Mouse (Mus musculus) thymus, postnatal 0 days (tissue): ENCODE measurements at regions not wholly inside any gene's neighbourhood (a gene's known extent, or its start where the extent isn't known, plus 50 kb on each side); places are given as distances from the start of the nearest gene placed in this dataset.

Experiments
- DNase-seq: peaks from one replicate; pipeline ENCODE4 v3.0.0-alpha.2; 2015; ENCODE audit warnings: low spot score

GRCm38 (mm10) chr12:118415956-118416355 is 114.7 kb upstream of the Sp4 start:
- DNase-seq: no peak

GRCm38 (mm10) chr12:118411767-118412430 is 110.7 kb upstream of the Sp4 start:
- no peak for DNase-seq

- no peak for DNase-seq
These were observed 109.7 kb upstream of the Sp4 start for GRCm38 (mm10) chr12:118410917-118411316.

GRCm38 (mm10) chr12:118405135-118405534 is 103.9 kb upstream of the Sp4 start:
- no peak for DNase-seq

- DNase-seq: no peak
These were observed 102.9 kb upstream of the Sp4 start for GRCm38 (mm10) chr12:118404171-118404570.

- no peak for DNase-seq
These were observed 102.4 kb upstream of the Sp4 start for GRCm38 (mm10) chr12:118403519-118404087.

- DNase-seq: no peak
These were observed 100.1 kb upstream of the Sp4 start for GRCm38 (mm10) chr12:118401377-118401776.

- no peak for DNase-seq
These were observed 90.4 kb upstream of the Sp4 start for GRCm38 (mm10) chr12:118391654-118392053.

- no peak for DNase-seq
These were observed 79.8 kb upstream of the Sp4 start for GRCm38 (mm10) chr12:118381013-118381412.

- no peak for DNase-seq
These were observed 76.7 kb upstream of the Sp4 start for GRCm38 (mm10) chr12:118377898-118378297.

- peak; percentile 88 for DNase-seq
These were observed 75.6 kb upstream of the Sp4 start for GRCm38 (mm10) chr12:118376521-118377493.

- DNase-seq: peak; percentile 57
These were observed 72.0 kb upstream of the Sp4 start for GRCm38 (mm10) chr12:118373250-118373649.

GRCm38 (mm10) chr12:118371905-118372304 is 70.7 kb upstream of the Sp4 start:
- no peak for DNase-seq

- no peak for DNase-seq
These were observed 66.3 kb upstream of the Sp4 start for GRCm38 (mm10) chr12:118367307-118368076.

GRCm38 (mm10) chr12:118352866-118353265 is 51.6 kb upstream of the Sp4 start:
- DNase-seq: no peak

GRCm38 (mm10) chr12:118351421-118351820 is 50.2 kb upstream of the Sp4 start:
- no peak for DNase-seq
